Mouse (Mus musculus) megakaryocyte-erythroid progenitor cell, adult 5-6 weeks (primary cell): ENCODE results near the gene Atrx. TPM values are rescaled to one million over a fixed set of nuclear protein-coding genes. Genes with fewer than 3 reads are reported as not detected.
"Not testable (repeated sequence)": the region's sequence is repeated elsewhere in the genome, so short reads cannot be mapped to it uniquely, and the experiment has no call there.

Experiments used
- ATAC-seq: replicated peaks from 2 replicates; pipeline ENCODE4 v1.8.0; 2016; ENCODE audit warnings: mild to moderate bottlenecking, inconsistent platforms; ENCODE audit not compliant: severe bottlenecking, poor library complexity, low FRiP score, low TSS enrichment
- total RNA-seq, 2 experiments: library from RNA; stranded (forward) in 1 of 2; stranded (reverse) in 1 of 2; fragments of 200-1000, 215-1000 nt in 1 of 2; fragments of >200 nt in 1 of 2; fragmentation: Nextera tagmentation in 1 of 2; gene quantifications; 2 replicates each; pipeline ENCODE4 v1.2.3; 2014 to 2017

The Atrx gene
- 168 and 243 TPM in 2 replicates for total RNA-seq (2014; fragmentation: Nextera tagmentation)
- 253 and 330 TPM in 2 replicates for total RNA-seq (2017)

- ATAC-seq = peak; percentile 98
Measured at GRCm38 (mm10) chrX:105928861-105929477, at the start of gene Atrx. TSS of gene Atrx (minus strand) at chrX:105929403.

GRCm38 (mm10) chrX:105957091-105957490 lies 27.9 kb upstream of the Atrx start:
- not testable (repeated sequence) for ATAC-seq

- no peak for ATAC-seq
Measured at GRCm38 (mm10) chrX:105953999-105954398, 24.8 kb upstream of the Atrx start.

GRCm38 (mm10) chrX:105946357-105946756 lies 17.2 kb upstream of the Atrx start:
- ATAC-seq = no peak

- ATAC-seq = no peak
Measured at GRCm38 (mm10) chrX:105939245-105939644, 10.0 kb upstream of the Atrx start.

- ATAC-seq = no peak
Measured at GRCm38 (mm10) chrX:105937736-105938135, 8.5 kb upstream of the Atrx start.

GRCm38 (mm10) chrX:105934341-105934740 lies 5.1 kb upstream of the Atrx start:
- no peak for ATAC-seq

- ATAC-seq = peak; percentile 21; the same call in 1 of the 2 replicates
Measured at GRCm38 (mm10) chrX:105929478-105930038, 355 bp upstream of the Atrx start.

- 0 out of 2 replicates have a peak, but pooled peaks have one; percentile 8 for ATAC-seq
Measured at GRCm38 (mm10) chrX:105927941-105928860, 1.0 kb downstream of the Atrx start.

- peak; percentile 42 for ATAC-seq
Measured at GRCm38 (mm10) chrX:105926121-105926735, 3.0 kb downstream of the Atrx start.

- no peak for ATAC-seq
Measured at GRCm38 (mm10) chrX:105924326-105925070, 4.7 kb downstream of the Atrx start.

- ATAC-seq = no peak
Measured at GRCm38 (mm10) chrX:105923896-105924295, 5.3 kb downstream of the Atrx start.

- not testable (repeated sequence) for ATAC-seq
Measured at GRCm38 (mm10) chrX:105922986-105923385, 6.2 kb downstream of the Atrx start.

GRCm38 (mm10) chrX:105921421-105921820 lies 7.8 kb downstream of the Atrx start:
- ATAC-seq = no peak

GRCm38 (mm10) chrX:105911728-105912127 lies 17.5 kb downstream of the Atrx start:
- ATAC-seq = peak; percentile 34; the same call in 1 of the 2 replicates

- ATAC-seq = no peak
Measured at GRCm38 (mm10) chrX:105901611-105902010, 27.6 kb downstream of the Atrx start.

- ATAC-seq = no peak
Measured at GRCm38 (mm10) chrX:105886921-105887320, 42.3 kb downstream of the Atrx start.

GRCm38 (mm10) chrX:105864367-105864766 lies 64.8 kb downstream of the Atrx start:
- peak; percentile 59; the same call in 1 of the 2 replicates for ATAC-seq

GRCm38 (mm10) chrX:105824462-105824861 lies 104.7 kb downstream of the Atrx start:
- no peak for ATAC-seq
